Mouse (Mus musculus): ENCODE measurements at regions not wholly inside any gene's neighbourhood (a gene's known extent, or its start where the extent isn't known, plus 50 kb on each side); places are given as distances from the start of the nearest gene placed in this dataset.

DNA sequence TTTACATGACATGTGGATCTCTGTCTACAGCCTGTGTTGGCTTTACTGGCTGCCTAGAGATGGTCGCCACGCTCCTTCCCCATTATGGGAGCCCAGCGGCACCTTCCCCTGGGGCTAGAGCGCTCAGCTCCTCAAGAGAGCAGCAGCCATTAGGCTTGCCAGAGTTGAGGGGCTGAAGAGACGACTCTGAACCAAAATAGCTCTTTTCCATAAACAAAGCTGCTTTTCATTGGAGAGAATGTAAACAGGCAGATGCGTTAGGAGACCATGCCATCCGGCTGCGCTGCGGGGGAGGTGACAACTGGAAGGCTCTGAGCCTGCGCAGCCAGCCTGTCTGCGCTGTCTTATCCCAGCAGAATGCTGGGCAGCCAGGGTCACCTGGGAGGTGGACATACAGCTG lies 55.1 kb upstream of the Myl10 start:
- TF ChIP-seq GATA1 (IDR thresholded peaks at IDR 0.05; ENCODE audit: borderline replicate concordance, low read length), result no peak
- no peak for TF ChIP-seq FLI1 (IDR thresholded peaks at IDR 0.05; ENCODE audit: low read length)

All from megakaryocyte, embryonic 14.5 days (primary cell).